Mouse (Mus musculus) urinary bladder, postnatal 25 days (tissue): Measurements from ENCODE around the gene Adgrv1.

Experiments used
- DNase-seq: peaks from one replicate; pipeline ENCODE4 v3.0.0; 2022; ENCODE audit warnings: low spot score

Gene Adgrv1

DNA sequence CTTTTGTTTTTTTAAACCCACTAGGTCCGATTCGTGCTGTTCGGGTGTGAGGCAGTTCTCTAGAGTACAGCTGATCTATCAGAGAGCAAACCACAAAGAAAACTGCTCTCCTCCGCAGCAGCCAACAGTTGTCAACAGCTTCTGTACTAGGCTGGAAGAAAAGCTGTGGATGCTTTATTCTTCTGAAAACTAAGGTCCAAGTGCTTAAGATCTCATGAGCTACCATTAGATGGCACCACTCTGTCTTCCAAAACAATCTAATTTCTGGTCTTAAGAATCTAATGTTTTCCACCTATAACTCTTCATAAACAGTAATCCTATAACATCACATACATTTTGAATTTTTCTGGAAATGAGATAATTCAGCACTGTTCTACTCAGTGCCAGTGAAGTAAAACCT is 22.6 kb downstream of the Adgrv1 start:
- DNase-seq: no peak

GRCm38 (mm10) chr13:81606991-81607390 is 26.0 kb downstream of the Adgrv1 start:
- DNase-seq: no peak

- no peak for DNase-seq
These were observed 35.9 kb downstream of the Adgrv1 start for GRCm38 (mm10) chr13:81596910-81597607.

DNA sequence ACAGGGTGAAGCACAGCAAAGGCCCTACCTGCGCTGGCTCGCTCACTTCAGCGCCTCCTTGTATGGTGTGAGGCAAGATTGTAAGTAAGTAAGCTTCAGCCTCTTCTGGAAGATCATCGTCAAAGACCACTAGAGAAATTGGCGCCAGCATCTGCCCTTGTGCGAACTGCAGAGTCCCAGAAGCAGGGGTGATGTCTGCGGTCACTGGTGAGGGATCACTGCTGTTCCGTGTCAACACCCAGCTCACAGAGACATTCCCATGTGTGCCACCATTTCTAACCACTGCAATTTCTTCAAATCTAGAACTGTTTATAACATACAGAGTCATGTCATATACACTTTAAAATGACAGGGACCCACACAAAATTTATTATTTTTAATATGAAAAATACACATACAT is 54.3 kb downstream of the Adgrv1 start:
- no peak for DNase-seq

DNA sequence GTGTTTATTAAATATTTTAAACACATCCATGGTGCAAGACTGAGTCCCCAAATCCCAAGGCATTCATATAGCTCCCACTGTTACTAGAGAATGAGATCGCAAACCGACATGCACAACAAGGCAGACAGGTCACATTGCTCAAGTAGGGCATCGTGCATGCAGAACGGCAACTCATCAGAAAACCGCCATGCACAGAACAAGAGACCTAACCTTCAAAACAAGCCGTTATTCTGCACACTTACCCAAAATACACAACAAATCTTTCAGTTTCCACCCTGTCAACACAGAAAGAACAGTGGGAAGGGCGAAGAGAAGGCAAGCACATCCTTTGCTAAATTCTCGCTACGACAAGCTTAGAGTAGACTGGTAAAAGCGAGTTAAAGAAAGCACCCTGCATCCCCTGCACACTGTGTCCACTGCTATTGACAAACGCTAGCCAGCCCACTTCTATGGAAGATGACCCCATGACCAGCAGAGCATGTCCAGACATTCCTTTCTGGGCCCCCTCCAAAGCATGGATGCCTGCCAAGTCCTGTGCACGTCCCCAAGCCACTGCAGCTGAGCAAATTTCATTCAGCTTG is 62.6 kb downstream of the Adgrv1 start:
- no peak for DNase-seq

- DNase-seq: no peak
These were observed 82.9 kb downstream of the Adgrv1 start for GRCm38 (mm10) chr13:81550024-81550423.

DNA sequence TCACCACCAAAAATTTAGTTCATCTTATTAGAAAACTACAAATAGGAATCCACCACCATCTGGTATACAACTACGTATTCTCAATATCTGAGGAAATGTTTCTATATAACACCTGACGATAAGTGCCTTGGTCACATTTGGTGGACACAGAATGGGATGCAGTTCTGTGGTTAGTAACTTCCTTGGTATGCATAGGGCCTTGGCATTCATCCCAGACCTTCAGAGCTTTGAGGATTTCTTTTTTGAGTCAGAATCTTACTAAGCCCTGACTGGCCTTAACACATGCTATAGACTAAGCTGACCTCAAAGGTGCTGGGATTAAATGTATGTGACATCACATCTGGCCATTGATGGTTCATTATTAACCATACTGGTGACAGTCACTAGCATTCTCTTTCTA is 98.0 kb downstream of the Adgrv1 start:
- DNase-seq: no peak

GRCm38 (mm10) chr13:81526687-81527086 is 106.3 kb downstream of the Adgrv1 start:
- DNase-seq: no peak

- no peak for DNase-seq
These were observed 122.8 kb downstream of the Adgrv1 start for GRCm38 (mm10) chr13:81510142-81510541.

DNA sequence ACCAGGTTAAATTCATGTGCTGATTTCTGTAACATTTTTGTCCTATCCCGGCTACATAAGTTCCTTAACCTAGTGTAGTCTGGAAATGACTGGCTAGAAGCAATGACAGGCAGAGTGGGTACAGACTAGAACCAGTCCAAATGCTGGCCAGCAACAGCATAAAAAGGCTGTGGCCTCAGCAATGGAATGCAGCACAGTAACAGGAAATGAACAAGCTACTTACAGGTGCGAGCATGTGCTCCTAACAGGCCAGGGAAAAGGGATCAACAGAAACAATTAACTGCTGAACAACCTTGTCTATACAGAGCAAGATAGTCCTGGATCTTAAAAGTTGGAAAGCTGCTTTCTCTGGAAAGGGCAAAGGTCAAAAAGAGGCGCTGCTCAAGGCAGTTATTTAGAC is 135.9 kb downstream of the Adgrv1 start:
- no peak for DNase-seq

GRCm38 (mm10) chr13:81491971-81492370 is 141.0 kb downstream of the Adgrv1 start:
- no peak for DNase-seq

DNA sequence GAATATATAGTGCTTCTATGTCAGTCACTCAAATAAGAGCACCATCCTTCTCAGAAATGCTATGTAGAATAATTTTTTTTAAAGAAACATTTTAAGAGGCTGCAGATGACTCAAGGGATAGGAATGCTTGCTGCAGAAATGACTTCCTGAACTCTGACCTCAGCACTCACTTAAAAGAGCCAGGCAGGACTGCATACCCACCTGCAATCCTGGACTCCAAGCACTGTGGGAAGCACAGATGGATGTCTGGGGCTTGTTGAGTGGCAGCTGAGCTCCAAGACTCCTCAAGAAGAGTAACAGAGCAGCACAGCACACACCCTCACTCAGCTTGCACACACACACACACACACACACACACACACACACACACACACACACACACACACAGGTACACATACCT is 146.0 kb downstream of the Adgrv1 start:
- DNase-seq: no peak

DNA sequence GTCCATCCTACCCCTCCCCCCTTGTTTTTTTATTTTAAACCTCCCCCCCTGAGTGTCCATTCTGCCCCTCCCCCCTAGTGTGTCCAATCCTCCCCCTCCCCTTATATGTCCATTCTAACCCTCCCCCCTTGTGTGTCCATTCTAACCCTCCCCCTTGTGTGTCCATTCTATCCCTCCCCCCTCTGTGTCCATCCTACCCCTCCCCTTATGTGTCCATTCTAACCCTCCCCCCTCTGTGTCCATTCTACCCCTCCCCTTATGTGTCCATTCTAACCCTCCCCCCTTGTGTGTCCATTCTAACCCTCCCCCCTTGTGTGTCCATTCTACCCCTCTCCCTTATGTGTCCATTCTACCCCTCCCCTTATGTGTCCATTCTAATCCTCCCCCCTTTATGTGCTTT is 159.2 kb downstream of the Adgrv1 start:
- DNase-seq: no peak

DNA sequence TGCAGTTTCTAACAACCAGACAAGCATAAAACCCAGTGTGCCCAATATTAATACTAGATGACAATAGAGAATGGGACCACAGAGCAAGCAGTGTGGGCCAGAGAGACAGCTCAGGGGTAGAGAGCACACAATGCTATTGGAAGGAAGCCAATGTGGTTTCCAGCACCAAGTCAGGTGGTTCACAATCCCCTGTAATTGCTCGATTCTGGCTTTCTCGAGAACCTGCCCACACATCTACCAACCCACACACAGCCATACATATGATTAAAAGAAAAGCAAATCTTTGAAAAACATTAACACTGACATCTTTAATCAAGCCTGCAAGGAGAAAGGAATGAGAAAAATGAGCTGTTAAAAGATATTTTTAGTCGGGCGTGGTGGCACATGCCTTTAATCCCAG is 166.3 kb downstream of the Adgrv1 start:
- no peak for DNase-seq

GRCm38 (mm10) chr13:81465794-81466193 is 167.2 kb downstream of the Adgrv1 start:
- DNase-seq: no peak

DNA sequence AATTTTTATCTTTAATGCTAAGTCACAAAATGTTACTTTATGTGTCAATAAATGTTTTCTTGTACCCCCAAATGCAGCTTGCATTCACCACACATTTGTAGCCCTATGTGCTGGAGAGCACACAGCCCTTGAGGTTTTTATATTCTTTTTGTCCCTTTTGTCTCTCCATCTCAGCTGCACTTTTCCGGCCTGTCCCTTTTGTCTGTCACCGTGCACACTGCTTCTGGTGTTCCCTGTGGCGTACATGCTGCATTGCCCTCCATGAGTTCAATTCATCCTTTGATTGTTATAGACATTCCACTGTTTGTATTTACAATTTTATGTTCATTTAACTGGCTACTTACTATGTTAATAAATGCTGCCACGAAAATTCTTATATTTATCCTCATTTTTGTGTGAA is 183.3 kb downstream of the Adgrv1 start:
- no peak for DNase-seq

GRCm38 (mm10) chr13:81449198-81449597 is 183.8 kb downstream of the Adgrv1 start:
- DNase-seq: no peak

GRCm38 (mm10) chr13:81441412-81441811 is 191.5 kb downstream of the Adgrv1 start:
- no peak for DNase-seq

- peak; percentile 75 for DNase-seq
These were observed 193.4 kb downstream of the Adgrv1 start for GRCm38 (mm10) chr13:81439390-81440025.

DNA sequence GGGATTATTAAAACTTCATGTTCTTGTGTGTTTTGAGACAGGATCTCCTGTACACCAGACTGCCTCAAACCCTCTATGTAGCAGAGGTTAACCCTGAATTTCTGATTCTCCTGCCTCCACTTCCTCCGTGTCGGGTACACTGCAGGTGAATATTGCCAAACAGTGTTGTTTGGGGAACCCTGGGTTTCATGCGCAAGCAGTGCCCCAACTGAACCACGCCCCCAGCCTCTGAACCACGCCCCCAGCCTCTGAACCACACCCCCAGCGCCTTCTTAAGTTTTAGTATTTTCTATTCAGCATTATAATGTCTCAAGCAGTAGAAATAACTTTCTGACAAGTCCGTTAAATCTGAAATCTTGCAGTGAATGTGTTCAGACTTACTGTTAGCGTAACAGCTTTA is 195.9 kb downstream of the Adgrv1 start:
- no peak for DNase-seq

- peak; percentile 60 for DNase-seq
These were observed 205.8 kb downstream of the Adgrv1 start for GRCm38 (mm10) chr13:81426896-81427755.

GRCm38 (mm10) chr13:81425111-81425510 is 207.8 kb downstream of the Adgrv1 start:
- DNase-seq: no peak

- no peak for DNase-seq
These were observed 209.0 kb downstream of the Adgrv1 start for GRCm38 (mm10) chr13:81424002-81424401.
